Mouse (Mus musculus) ES-Bruce4 (cell line): ENCODE measurements around the gene Dcbld1.

Experiments
- CTCF ChIP-seq: IDR thresholded peaks from one replicate; pipeline ENCODE4 v1.8.1; 2011; ENCODE audit warnings: low read depth, low read length
- POLR2A ChIP-seq: IDR thresholded peaks from one replicate; pipeline ENCODE4 v1.8.1; 2011; ENCODE audit warnings: low read length; ENCODE audit not compliant: insufficient read depth

DNA sequence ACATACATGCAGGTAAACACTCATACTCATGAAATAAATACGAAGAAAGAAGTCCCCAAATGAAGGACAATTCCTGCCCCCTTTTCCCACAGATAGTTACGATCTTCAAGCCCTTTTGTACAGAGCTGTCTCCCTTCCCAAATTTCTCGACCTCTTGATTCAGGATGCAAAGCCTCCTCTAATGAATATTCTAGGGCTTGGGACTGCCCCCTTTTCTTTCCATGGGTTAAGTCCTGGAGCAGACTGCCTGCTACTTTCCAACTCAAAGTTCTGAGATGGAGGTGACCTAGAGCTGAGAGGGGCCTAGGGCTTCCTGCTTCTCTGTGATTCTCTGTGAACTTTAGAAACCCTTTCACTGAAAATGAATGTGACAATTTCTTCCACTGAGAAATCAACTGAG lies 43.2 kb downstream of the Dcbld1 start:
- TF ChIP-seq CTCF (no peak), POLR2A (no peak)
